Mouse (Mus musculus) liver, postnatal 0 days (tissue): ENCODE results near the gene Banp.

Experiments used
- CTCF ChIP-seq: sonication (generic); IDR thresholded peaks from 2 replicates; pipeline ENCODE4 v1.5.1; 2016; ENCODE audit warnings: antibody characterized with exemption, low read depth
- EP300 ChIP-seq: IDR thresholded peaks from 2 replicates; pipeline ENCODE4 v1.6.1; 2016; ENCODE audit warnings: antibody characterized with exemption, low read depth, mild to moderate bottlenecking

DNA sequence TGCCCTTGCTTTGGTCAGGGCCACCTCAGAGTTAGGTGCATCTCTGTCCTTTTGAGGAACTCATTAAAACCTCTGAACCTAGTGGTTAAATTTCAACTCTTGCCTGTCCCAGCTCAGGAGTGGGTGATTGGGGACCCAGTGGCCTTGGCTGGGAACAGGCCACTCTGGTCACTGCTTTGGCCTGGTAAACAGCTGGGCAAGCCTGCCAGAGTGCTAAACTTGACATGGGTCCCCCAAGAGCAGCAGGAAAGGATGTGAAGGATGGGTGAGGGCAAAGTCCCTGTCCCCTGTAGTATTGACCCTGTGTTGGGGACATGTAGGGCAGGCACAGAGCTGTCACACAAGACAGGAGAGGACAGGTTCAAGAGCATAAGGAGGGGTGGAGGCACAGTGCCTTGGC lies 4.7 kb upstream of the Banp start, which contains the start of gene Car5a:
- TF ChIP-seq CTCF (no peak), EP300 (no peak)
